Mouse (Mus musculus) neural tube, embryonic 13.5 days (tissue): ENCODE data around the gene Mb21d2. TPM values are rescaled to one million over a fixed set of nuclear protein-coding genes. Genes with fewer than 3 reads are reported as not detected.

Source experiments
- ATAC-seq: fragments of 200-750 bp; cut with Nextera tagmentation; 2 replicates; pipeline ENCODE4 v1.8.0; 2017; ENCODE audit warnings: low read depth, mild to moderate bottlenecking, moderate TSS enrichment, moderate library complexity
- H3K27ac ChIP-seq: fragments of 300-500 bp; sonication (generic); replicated peaks from 2 replicates; pipeline ENCODE4 v1.5.1; 2015; ENCODE audit warnings: moderate library complexity, mild to moderate bottlenecking, inconsistent platforms
- H3K27me3 ChIP-seq: fragments of 300-500 bp; sonication (generic); 2 replicates; pipeline ENCODE4 v1.6.1; 2015; ENCODE audit warnings: mild to moderate bottlenecking, inconsistent platforms
- H3K36me3 ChIP-seq: fragments of 300-500 bp; sonication (generic); 2 replicates; pipeline ENCODE4 v1.6.1; 2015; ENCODE audit warnings: mild to moderate bottlenecking, inconsistent platforms
- H3K4me1 ChIP-seq: fragments of 300-500 bp; sonication (generic); replicated peaks from 2 replicates; pipeline ENCODE4 v1.6.1; 2015; ENCODE audit warnings: inconsistent platforms
- H3K4me2 ChIP-seq: fragments of 300-500 bp; sonication (generic); 2 replicates; pipeline ENCODE4 v1.6.1; 2015; ENCODE audit warnings: inconsistent platforms, mild to moderate bottlenecking, moderate library complexity
- H3K4me3 ChIP-seq: fragments of 300-500 bp; sonication (generic); 2 replicates; pipeline ENCODE4 v1.5.1; 2015; ENCODE audit warnings: mild to moderate bottlenecking, inconsistent platforms
- H3K9ac ChIP-seq: fragments of 300-500 bp; sonication (generic); 2 replicates; pipeline ENCODE4 v1.6.1; 2015; ENCODE audit warnings: moderate library complexity, mild to moderate bottlenecking, inconsistent platforms
- H3K9me3 ChIP-seq: fragments of 300-500 bp; sonication (generic); 2 replicates; pipeline ENCODE4 v1.6.1; 2016; ENCODE audit warnings: inconsistent platforms
- WGBS: fragments of 180-500 bp; shearing (Covaris S2); methylation state at CpG from one replicate; pipeline ENCODE4 v1.1.7; 2015; 5-methylcytosine and 5-hydroxymethylcytosine counted together
- polyA plus RNA-seq: library from polyadenylated mRNA; unstranded; fragments of >200 nt; fragmentation: Nextera tagmentation; extraction: Ambion mirVana; gene quantifications from 2 replicates; pipeline ENCODE4 v1.2.1, GENCODE M21; 2015

Gene Mb21d2
- polyA plus RNA-seq, 1 experiment from 2014 or later, result 13.5 TPM

DNA sequence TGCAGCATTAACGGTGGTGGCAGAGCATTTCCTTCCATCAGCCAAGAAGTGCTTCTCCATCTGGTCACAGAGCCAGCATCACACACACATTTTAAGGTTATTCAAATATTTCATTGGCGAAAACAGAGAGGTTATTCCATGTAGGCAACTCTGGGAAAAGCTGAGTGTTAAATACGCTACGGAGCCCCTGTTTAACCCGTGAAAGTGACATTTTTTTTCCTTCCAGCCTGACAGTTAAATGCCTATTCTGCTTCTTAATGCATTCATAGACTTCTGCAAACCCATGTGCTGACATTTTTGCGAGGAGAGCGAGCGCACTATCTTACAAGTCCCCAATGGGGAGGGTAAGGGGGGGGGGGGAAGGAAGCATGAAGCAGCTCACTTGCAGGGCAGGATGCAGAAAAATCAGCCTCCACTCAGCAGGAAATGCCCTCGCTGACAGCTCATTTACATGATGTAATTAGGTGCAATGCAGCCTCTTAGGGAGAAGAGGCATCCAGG is 52.3 kb downstream of the Mb21d2 start:
- Histone ChIP-seq H3K4me3 (no peak overlapping the region), H3K27ac (no peak overlapping the region), H3K36me3 (no peaks in the 10 kb centered on the region), H3K4me2 (no peak overlapping the region), H3K4me1 (peaks cover 66% of the 10 kb centered on the region), H3K9ac (no peak overlapping the region), H3K9me3 (no peaks in the 10 kb centered on the region), H3K27me3 (peaks cover 50% of the 10 kb centered on the region)
- ATAC-seq, result no peak
- 42% methylated on average over 9 of the region's 9 CpGs for WGBS

DNA sequence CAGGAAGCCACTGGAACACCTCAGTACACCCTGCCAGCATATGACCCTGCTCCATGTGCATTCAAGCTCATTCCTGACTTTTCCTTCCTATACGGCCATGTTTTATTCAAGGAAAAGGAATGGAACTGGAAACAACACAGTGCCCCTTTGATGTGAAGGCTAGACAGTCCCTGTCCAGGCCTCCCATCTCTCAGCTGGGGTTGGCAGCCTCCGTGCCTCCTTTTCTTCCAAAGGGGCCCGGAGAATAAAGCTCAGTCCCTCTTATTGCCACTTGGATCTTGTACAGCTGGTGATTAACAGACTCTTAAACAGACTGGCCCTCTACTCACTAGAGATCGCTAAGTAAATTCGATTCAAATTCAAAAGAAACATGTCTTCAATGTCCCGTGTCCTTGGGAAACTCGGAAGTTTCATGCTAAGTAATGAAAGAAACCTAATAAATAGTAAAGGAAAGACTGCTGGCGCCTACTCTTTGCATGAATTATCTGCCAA is 56.0 kb downstream of the Mb21d2 start:
- H3K36me3 ChIP-seq, result no peaks in the 10 kb centered on the region
- WGBS, result 26% methylated on average over 8 of the region's 8 CpGs
- no peak overlapping the region for H3K27ac ChIP-seq
- peaks cover 73% of the 10 kb centered on the region for H3K4me1 ChIP-seq
- no peak overlapping the region for H3K9ac ChIP-seq
- no peak overlapping the region for H3K4me2 ChIP-seq
- peak; percentile 37 for ATAC-seq
- H3K27me3 ChIP-seq, result peaks cover 49% of the 10 kb centered on the region
- H3K4me3 ChIP-seq, result no peak overlapping the region
- no peaks in the 10 kb centered on the region for H3K9me3 ChIP-seq

DNA sequence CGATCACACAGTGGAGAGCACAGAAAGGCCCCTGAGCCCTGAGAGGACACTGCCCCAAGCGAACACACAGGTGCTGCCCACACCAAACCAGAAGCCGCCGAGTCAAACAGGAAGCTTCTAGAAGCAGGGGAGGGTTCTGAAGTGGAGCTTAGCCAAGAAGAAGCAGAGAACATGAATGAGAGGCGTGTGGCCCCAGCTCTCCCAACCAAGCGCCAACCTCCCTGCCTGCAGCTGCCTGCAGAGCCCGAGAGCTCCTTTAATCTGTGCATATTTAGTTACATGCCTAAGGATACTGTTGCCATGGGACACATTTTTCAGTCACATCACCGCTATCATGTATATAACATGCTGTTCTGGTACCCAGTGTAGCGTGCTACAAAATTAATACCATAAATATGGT is 58.6 kb downstream of the Mb21d2 start:
- 56% methylated on average over 9 of the region's 9 CpGs for WGBS
- H3K36me3 ChIP-seq, result no peaks in the 10 kb centered on the region
- H3K4me3 ChIP-seq, result no peak overlapping the region
- no peak overlapping the region for H3K9ac ChIP-seq
- H3K4me1 ChIP-seq, result peaks cover 76% of the 10 kb centered on the region
- H3K27me3 ChIP-seq, result peaks cover 40% of the 10 kb centered on the region
- peak; percentile 38 for ATAC-seq
- H3K27ac ChIP-seq, result no peak overlapping the region
- no peak overlapping the region for H3K4me2 ChIP-seq
- H3K9me3 ChIP-seq, result no peaks in the 10 kb centered on the region

DNA sequence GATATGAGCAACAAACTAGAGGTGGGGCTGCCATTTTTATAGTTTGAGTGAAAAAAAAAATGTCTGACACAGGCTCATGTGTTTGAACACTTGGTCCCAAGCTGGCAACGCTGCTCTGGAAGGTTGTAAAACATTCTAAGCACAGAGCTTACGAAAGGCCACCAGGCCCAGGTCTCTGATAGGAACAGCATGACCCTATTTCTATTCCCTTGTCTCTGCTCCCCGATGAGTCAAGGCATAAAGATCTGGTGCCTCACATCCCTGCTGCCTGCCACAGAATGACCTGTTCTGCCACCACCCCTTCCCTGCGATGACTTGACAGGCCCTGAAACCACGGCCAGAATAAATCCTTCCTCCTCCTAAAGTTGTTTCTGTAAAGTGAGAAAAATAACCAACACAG is 59.0 kb downstream of the Mb21d2 start:
- H3K4me3 ChIP-seq, result no peak overlapping the region
- H3K9me3 ChIP-seq, result no peaks in the 10 kb centered on the region
- H3K4me2 ChIP-seq, result no peak overlapping the region
- no peaks in the 10 kb centered on the region for H3K36me3 ChIP-seq
- no peak for ATAC-seq
- no peak overlapping the region for H3K27ac ChIP-seq
- no peak overlapping the region for H3K9ac ChIP-seq
- H3K27me3 ChIP-seq, result peaks cover 38% of the 10 kb centered on the region
- H3K4me1 ChIP-seq, result peaks cover 76% of the 10 kb centered on the region
- WGBS, result 68% methylated on average over 5 of the region's 5 CpGs

DNA sequence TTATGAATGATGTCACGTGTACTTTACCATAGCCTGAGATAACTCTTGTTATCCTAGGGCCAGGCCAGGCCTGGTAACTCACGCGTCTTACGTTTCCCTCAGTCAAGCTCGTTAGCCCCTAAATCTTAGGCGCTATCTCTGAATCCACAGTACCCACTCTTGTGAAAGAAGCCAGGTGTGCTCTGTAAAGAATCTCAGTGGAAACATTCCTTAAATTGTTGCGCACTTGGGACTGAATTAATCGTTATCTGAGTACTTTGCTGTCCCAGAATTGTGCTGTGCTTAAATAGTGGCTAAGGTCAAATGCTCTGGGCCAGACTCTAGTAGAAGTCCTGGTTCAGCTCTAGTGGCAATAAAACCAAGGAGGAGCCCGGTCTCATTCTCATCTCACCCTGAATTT is 60.6 kb downstream of the Mb21d2 start:
- H3K4me2 ChIP-seq, result no peak overlapping the region
- H3K9me3 ChIP-seq, result no peaks in the 10 kb centered on the region
- 61% methylated on average over 9 of the region's 9 CpGs for WGBS
- no peak for ATAC-seq
- H3K27me3 ChIP-seq, result peaks cover 31% of the 10 kb centered on the region
- no peak overlapping the region for H3K27ac ChIP-seq
- no peaks in the 10 kb centered on the region for H3K36me3 ChIP-seq
- H3K4me1 ChIP-seq, result peaks cover 69% of the 10 kb centered on the region
- no peak overlapping the region for H3K4me3 ChIP-seq
- H3K9ac ChIP-seq, result no peak overlapping the region

DNA sequence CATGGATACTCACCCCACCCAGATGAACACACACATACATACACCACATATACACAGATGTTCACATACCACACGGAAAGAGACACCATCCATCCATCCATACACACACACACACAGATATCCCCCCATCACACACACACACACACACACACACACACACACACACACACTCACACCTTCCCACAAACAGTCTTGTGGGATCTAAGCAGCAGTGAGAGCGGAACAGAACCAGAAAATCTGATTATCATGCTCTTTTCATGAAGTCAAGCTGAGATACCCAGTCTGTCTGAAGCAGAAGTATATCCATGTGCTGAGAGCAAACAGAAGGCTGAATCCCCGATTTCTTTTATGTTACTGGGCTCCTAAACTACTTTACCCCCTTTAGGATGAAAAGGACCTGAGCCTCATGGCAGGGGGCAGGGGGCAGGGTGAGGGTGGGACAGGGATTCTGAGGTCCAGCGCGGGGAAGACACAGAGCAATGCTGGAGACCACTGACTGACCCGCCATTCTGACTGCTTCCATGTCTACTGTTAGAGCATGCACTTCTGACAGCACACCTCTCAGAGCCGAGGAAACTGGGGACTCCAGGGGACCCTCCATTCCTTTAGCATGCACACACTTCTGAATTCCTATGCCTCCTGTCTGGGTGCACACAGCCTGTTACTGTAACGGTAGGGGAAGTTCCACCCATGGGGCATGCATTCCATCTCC is 62.7 kb downstream of the Mb21d2 start:
- Histone ChIP-seq H3K4me1 (peaks cover 49% of the 10 kb centered on the region), H3K9ac (no peak overlapping the region), H3K36me3 (no peaks in the 10 kb centered on the region), H3K9me3 (no peaks in the 10 kb centered on the region), H3K27me3 (peaks cover 21% of the 10 kb centered on the region), H3K4me3 (no peak overlapping the region), H3K4me2 (no peak overlapping the region), H3K27ac (no peak overlapping the region)
- WGBS, result 36% methylated on average over 8 of the region's 8 CpGs
- ATAC-seq, result no peak

DNA sequence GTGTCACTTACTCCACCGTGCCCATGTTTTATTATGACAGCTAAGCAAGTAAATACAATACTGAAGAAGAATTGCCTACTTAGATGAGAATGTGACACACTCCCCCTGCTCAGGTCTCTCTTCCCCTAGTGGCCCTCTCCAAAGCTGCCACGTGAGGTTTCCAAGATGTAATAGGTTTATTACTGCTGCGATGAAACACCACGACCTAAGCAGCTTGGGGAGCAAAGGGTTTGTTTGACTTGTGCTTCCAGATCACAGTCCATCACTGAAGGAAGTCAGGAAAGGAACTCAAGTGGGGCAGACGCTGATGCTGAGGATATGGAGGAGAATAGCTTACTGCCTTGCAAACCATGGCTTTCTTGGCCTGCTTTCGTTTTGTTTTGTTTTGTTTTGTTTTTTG is 65.9 kb downstream of the Mb21d2 start:
- Histone ChIP-seq H3K9me3 (no peaks in the 10 kb centered on the region), H3K4me1 (peaks cover 35% of the 10 kb centered on the region), H3K36me3 (no peaks in the 10 kb centered on the region), H3K4me2 (no peak overlapping the region), H3K27ac (no peak overlapping the region), H3K27me3 (peaks cover 32% of the 10 kb centered on the region), H3K4me3 (no peak overlapping the region), H3K9ac (no peak overlapping the region)
- no peak for ATAC-seq
- 69% methylated on average over 6 of the region's 6 CpGs for WGBS

DNA sequence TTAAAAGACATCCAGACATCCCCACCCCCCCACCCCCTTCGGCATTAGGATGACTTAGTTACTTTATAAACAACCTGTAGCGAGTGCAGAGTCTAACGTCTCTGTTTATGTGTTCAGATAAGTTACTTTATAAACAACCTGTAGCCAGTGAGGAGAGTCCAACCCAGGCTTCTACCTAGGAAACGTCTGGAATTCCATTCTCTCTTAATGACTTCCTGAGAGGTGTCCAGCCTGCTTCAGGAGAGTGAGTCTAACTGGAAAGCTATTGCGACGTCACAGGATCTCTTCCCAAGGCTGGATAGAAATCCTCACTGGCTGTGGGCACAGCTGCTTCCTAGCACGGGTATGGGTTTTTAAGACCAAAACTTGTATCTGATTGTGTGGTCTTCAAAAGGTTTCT is 67.4 kb downstream of the Mb21d2 start:
- no peak overlapping the region for H3K4me3 ChIP-seq
- H3K27me3 ChIP-seq, result peaks cover 37% of the 10 kb centered on the region
- no peak overlapping the region for H3K4me2 ChIP-seq
- H3K9ac ChIP-seq, result no peak overlapping the region
- no peak overlapping the region for H3K27ac ChIP-seq
- H3K4me1 ChIP-seq, result peaks cover 33% of the 10 kb centered on the region
- ATAC-seq, result no peak
- WGBS, result 69% methylated on average over 7 of the region's 7 CpGs
- H3K9me3 ChIP-seq, result no peaks in the 10 kb centered on the region
- H3K36me3 ChIP-seq, result no peaks in the 10 kb centered on the region

DNA sequence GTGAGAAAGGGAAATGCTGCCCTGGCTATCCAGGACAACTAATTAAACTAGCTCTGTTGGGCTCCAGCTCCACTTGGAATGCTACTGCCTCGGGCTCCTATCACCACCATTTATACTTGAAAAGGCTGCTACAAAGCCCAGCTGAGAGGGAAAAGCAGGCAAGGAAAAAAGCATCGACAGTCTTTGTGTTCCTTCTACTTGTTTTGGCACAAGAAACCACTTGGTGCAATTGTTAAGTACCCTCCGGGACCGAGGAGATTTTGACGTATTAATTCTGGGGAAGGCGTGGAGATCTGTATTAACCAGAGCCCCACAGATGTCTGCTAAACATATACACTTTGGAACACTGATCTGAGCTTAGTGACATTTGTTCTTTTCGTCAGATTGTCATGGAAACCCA is 69.8 kb downstream of the Mb21d2 start:
- Histone ChIP-seq H3K36me3 (no peaks in the 10 kb centered on the region), H3K4me3 (no peak overlapping the region), H3K27me3 (peaks cover 28% of the 10 kb centered on the region), H3K9ac (no peak overlapping the region), H3K4me2 (no peak overlapping the region), H3K9me3 (no peaks in the 10 kb centered on the region), H3K4me1 (peaks cover 24% of the 10 kb centered on the region), H3K27ac (no peak overlapping the region)
- 33% methylated on average over 7 of the region's 7 CpGs for WGBS
- ATAC-seq, result no peak

DNA sequence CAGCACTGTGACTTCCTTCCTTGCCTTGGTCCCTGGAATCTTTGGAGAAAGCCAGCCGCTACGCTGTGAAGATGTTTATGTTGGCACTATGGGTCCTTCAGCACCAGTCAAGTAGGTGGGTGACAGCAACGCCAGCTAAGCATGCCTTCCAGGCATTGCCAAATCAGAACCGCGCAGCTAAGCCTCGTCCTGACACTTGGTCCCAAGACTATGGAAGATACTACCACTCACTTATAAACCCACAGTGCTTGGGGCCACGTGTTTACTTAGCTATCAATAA is 70.5 kb downstream of the Mb21d2 start:
- ATAC-seq, result no peak
- H3K27me3 ChIP-seq, result peaks cover 28% of the 10 kb centered on the region
- H3K4me3 ChIP-seq, result no peak overlapping the region
- no peak overlapping the region for H3K9ac ChIP-seq
- no peaks in the 10 kb centered on the region for H3K36me3 ChIP-seq
- no peaks in the 10 kb centered on the region for H3K9me3 ChIP-seq
- H3K4me2 ChIP-seq, result no peak overlapping the region
- no peak overlapping the region for H3K27ac ChIP-seq
- H3K4me1 ChIP-seq, result peaks cover 24% of the 10 kb centered on the region
- WGBS, result 85% methylated on average over 7 of the region's 7 CpGs

DNA sequence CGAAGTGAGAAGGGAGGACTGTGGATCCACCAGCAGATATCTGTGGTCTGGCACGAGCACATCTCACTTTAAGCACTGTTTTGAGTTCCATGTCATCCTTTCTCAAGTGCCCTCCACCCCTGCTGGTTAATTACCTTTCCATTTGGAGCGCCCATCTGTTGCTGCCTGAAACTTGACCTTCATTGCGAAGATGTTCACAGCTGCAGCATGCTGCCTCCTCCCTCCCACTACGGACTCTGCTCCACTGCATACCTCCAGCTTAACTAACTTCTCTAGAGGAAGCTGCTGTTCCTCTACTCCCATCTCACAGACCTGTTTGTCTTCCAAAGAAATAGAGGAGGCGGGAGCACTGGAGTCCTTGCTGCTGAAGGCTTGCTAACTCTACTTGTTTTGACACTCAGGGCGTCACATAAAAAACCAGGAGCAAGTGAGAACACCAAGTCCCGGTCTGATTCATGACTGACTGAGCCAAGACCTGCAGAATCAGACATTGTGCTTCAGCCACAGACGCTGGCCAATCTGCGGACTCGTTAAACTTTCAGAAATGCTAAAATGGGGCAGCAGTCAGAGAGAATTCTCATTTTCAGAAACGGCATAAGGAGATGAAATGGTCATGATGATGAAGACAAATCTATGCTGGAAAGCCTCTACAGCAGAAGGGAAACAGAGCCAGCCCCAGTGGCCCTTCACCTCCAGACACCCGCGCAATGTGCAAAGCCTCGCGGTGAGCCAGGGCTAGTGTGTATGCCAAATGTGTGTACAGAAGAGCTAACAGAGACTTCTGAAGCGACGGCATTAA is 71.1 kb downstream of the Mb21d2 start:
- peaks cover 30% of the 10 kb centered on the region for H3K27me3 ChIP-seq
- no peak for ATAC-seq
- WGBS, result 78% methylated on average over 18 of the region's 18 CpGs
- H3K9ac ChIP-seq, result no peak overlapping the region
- no peak overlapping the region for H3K4me2 ChIP-seq
- H3K4me1 ChIP-seq, result peaks cover 24% of the 10 kb centered on the region
- H3K4me3 ChIP-seq, result no peak overlapping the region
- no peaks in the 10 kb centered on the region for H3K9me3 ChIP-seq
- no peak overlapping the region for H3K27ac ChIP-seq
- H3K36me3 ChIP-seq, result no peaks in the 10 kb centered on the region

DNA sequence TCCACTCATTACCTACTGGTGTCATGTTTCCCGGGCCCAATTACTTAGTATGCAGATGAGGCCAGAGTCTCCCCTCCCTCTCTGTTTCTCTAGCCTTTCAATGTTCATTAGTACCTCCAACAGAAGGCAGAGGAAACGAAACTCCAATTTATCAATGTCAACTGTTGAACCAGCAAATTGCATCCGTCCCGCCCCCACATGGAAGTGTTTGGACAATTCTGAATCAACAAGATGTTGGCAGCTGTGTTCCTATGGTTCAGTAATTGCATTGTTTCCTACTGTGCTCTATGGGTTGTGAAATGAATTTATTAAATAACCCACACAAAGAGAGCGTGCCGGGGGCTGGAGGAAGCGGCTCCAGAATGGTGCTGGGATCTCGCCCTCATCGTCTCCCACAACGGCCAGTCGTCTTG is 78.1 kb downstream of the Mb21d2 start:
- no peaks in the 10 kb centered on the region for H3K9me3 ChIP-seq
- peaks cover 33% of the 10 kb centered on the region for H3K4me1 ChIP-seq
- peak overlapping the region; percentile 57 for H3K27ac ChIP-seq
- peak; percentile 92 for ATAC-seq
- no peak overlapping the region for H3K9ac ChIP-seq
- H3K36me3 ChIP-seq, result no peaks in the 10 kb centered on the region
- H3K4me3 ChIP-seq, result no peak overlapping the region
- peak overlapping the region; percentile 30 for H3K4me2 ChIP-seq
- 8% methylated on average over 11 of the region's 11 CpGs for WGBS
- peaks cover 28% of the 10 kb centered on the region for H3K27me3 ChIP-seq
